Mouse (Mus musculus) bone marrow macrophage, adult 2 months (primary cell): ENCODE data around the gene Cd33.

ENCODE experiments used
- CTCF ChIP-seq: IDR thresholded peaks from 2 replicates; pipeline ENCODE4 v1.5.1; 2012; ENCODE audit warnings: low read depth, mild to moderate bottlenecking, low read length, moderate library complexity
- POLR2A ChIP-seq: IDR thresholded peaks from 2 replicates; pipeline ENCODE4 v1.6.1; 2012; ENCODE audit warnings: mild to moderate bottlenecking, low read depth, low read length, borderline replicate concordance

DNA sequence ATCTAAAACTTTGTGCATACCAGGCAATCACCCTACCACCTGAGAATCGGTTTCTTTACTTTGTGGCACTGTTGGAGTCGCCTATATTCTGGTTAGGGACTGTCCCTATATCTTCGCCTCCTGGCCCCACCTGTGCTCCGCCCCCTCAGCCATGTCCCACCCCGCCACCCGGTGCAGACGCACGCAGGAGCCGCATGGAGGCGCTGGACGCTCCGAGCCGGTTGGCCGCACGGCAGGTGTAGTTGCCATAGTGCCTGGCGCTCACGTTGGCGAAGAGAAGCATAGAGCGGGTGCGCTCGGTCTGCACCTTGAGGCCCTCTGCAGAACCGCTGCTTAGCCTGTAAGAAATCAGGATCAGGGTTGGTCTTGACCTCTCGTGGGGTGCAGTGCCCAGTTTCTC, 68.5 kb downstream of the Cd33 start:
- TF ChIP-seq POLR2A (no peak), CTCF (no peak)
